Mouse (Mus musculus) neural tube, embryonic 12.5 days (tissue): Measurements from ENCODE around the gene Pdc. TPM values are rescaled to one million over a fixed set of nuclear protein-coding genes. Genes with fewer than 3 reads are reported as not detected.
"Not testable (repeated sequence)": the region's sequence is repeated elsewhere in the genome, so short reads cannot be mapped to it uniquely, and the experiment has no call there.

ENCODE experiments used
- ATAC-seq: fragments of 200-750 bp; cut with Nextera tagmentation; 2 replicates; pipeline ENCODE4 v1.8.0; 2017; ENCODE audit warnings: low read depth, mild to moderate bottlenecking, moderate TSS enrichment, moderate library complexity; ENCODE audit not compliant: low FRiP score
- H3K27ac ChIP-seq: fragments of 300-500 bp; sonication (generic); 2 replicates; pipeline ENCODE4 v1.5.1; 2016
- H3K27me3 ChIP-seq: fragments of 300-500 bp; sonication (generic); replicated peaks from 2 replicates; pipeline ENCODE4 v1.6.1; 2016; ENCODE audit warnings: mild to moderate bottlenecking
- H3K36me3 ChIP-seq: fragments of 300-500 bp; sonication (generic); 2 replicates; pipeline ENCODE4 v1.6.1; 2016; ENCODE audit warnings: mild to moderate bottlenecking
- H3K4me1 ChIP-seq: fragments of 300-500 bp; sonication (generic); 2 replicates; pipeline ENCODE4 v1.6.1; 2016
- H3K4me2 ChIP-seq: fragments of 300-500 bp; sonication (generic); replicated peaks from 2 replicates; pipeline ENCODE4 v1.6.1; 2016; ENCODE audit warnings: mild to moderate bottlenecking
- H3K4me3 ChIP-seq: fragments of 300-500 bp; sonication (generic); 2 replicates; pipeline ENCODE4 v1.5.1; 2016
- H3K9ac ChIP-seq: fragments of 300-500 bp; sonication (generic); 2 replicates; pipeline ENCODE4 v1.6.1; 2016; ENCODE audit warnings: mild to moderate bottlenecking
- H3K9me3 ChIP-seq: fragments of 300-500 bp; sonication (generic); 2 replicates; pipeline ENCODE4 v1.6.1; 2016; ENCODE audit warnings: mild to moderate bottlenecking
- WGBS: fragments of 180-500 bp; shearing (Covaris S2); methylation state at CpG from one replicate; pipeline ENCODE4 v1.1.7; 2016; 5-methylcytosine and 5-hydroxymethylcytosine counted together
- polyA plus RNA-seq: library from polyadenylated mRNA; unstranded; fragments of >200 nt; fragmentation: Nextera tagmentation; extraction: Ambion mirVana; gene quantifications from 2 replicates; pipeline ENCODE4 v1.2.1, GENCODE M21; 2016

The Pdc gene
- not detected in 2 replicates for polyA plus RNA-seq

GRCm38 (mm10) chr1:150319205-150319604, at the start of gene Pdc:
Gene Pdc (plus strand): TSS chr1:150319417.
- no peak within 1 kb of the TSS for H3K4me3 ChIP-seq
- H3K27ac ChIP-seq, result no peak within 1 kb of the TSS
- no peak for ATAC-seq
- no peaks in the 10 kb centered on the region for H3K36me3 ChIP-seq
- WGBS, result 94% methylated on average over 1 of the region's 1 CpGs
- no peak within 1 kb of the TSS for H3K9ac ChIP-seq
- no peaks in the 10 kb centered on the region for H3K27me3 ChIP-seq
- no peaks in the 10 kb centered on the region for H3K4me1 ChIP-seq
- no peaks in the 10 kb centered on the region for H3K9me3 ChIP-seq
- no peak within 1 kb of the TSS for H3K4me2 ChIP-seq

- H3K4me3 ChIP-seq, H3K4me1 ChIP-seq, H3K4me2 ChIP-seq, H3K36me3 ChIP-seq, H3K27me3 ChIP-seq, ATAC-seq, H3K9me3 ChIP-seq, H3K27ac ChIP-seq, H3K9ac ChIP-seq: not testable (repeated sequence)
- 81% methylated on average over 3 of the region's 3 CpGs for WGBS
Measured at GRCm38 (mm10) chr1:150294051-150294450, 25.2 kb upstream of the Pdc start.

DNA sequence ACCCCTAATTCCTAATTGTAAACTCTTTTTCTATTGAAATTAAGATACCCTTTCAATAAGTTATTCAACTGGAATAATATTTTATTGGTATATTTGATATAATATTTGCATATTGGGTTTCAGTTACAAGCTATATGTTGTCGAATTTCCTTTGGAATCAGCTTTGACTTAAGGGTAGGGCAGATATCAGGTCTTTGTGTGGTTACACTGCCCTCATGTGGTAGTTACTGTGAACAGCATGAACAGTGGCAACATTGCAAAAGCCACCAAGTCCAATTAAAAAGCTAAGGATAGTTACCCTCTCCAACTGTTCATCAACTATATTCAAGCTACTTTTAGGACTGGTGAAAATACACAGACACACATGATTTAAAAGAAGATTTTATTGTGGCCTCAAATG, 11.6 kb upstream of the Pdc start:
- Histone ChIP-seq H3K27me3 (no peaks in the 10 kb centered on the region), H3K4me3 (no peak overlapping the region), H3K9ac (no peak overlapping the region), H3K27ac (no peak overlapping the region), H3K4me1 (no peaks in the 10 kb centered on the region), H3K36me3 (no peaks in the 10 kb centered on the region), H3K4me2 (no peak overlapping the region), H3K9me3 (no peaks in the 10 kb centered on the region)
- 71% methylated on average over 1 of the region's 1 CpGs for WGBS
- no peak for ATAC-seq

DNA sequence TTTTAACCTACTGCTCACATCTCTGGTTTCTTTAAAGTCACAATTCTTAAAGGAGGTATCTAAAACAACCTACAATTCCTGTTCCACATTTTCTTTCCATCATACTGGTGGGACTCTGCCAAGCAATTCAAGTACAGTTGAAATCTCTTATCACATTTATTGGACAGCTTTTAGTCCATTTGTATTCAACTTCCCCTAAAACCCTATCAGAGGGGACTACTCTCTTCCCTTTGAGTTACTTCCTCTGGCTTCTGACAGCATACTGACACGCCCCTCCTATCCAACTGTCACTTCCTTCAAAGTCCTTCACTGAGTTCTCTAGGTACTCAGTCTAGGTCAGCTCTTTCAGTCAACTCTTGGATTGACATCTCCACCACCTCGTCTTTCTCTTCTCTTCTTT, 15.9 kb downstream of the Pdc start:
- H3K4me2 ChIP-seq, result no peak overlapping the region
- no peak overlapping the region for H3K27ac ChIP-seq
- H3K9ac ChIP-seq, result no peak overlapping the region
- no peaks in the 10 kb centered on the region for H3K36me3 ChIP-seq
- WGBS, result 82% methylated on average over 2 of the region's 2 CpGs
- no peaks in the 10 kb centered on the region for H3K4me1 ChIP-seq
- no peaks in the 10 kb centered on the region for H3K27me3 ChIP-seq
- no peak for ATAC-seq
- H3K4me3 ChIP-seq, result no peak overlapping the region
- no peaks in the 10 kb centered on the region for H3K9me3 ChIP-seq

DNA sequence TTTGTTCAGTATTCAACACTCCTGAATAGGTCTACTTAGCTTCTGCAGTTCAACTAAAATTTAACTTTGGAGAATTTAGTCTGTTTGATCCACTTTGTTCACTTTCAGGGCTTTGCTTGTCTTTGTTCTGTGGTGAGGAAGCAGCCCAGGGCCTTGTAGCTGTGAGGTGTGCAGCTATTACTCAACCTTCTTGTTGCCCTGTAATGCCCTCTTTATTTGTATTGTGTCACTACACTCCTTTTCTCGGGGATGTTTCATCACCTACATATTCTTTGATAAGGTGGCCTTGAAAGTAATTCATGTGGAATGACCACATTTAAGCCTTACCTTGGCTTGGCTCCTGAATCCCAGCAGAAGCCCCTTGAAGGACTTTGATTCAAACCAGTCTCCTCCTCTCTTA, 41.6 kb downstream of the Pdc start:
- 86% methylated on average over 1 of the region's 1 CpGs for WGBS
- Histone ChIP-seq H3K4me3 (no peak overlapping the region), H3K4me2 (no peak overlapping the region), H3K27ac (no peak overlapping the region), H3K9ac (no peak overlapping the region), H3K27me3 (no peaks in the 10 kb centered on the region), H3K36me3 (peaks cover 22% of the 10 kb centered on the region), H3K9me3 (no peaks in the 10 kb centered on the region), H3K4me1 (no peaks in the 10 kb centered on the region)
- ATAC-seq, result no peak

DNA sequence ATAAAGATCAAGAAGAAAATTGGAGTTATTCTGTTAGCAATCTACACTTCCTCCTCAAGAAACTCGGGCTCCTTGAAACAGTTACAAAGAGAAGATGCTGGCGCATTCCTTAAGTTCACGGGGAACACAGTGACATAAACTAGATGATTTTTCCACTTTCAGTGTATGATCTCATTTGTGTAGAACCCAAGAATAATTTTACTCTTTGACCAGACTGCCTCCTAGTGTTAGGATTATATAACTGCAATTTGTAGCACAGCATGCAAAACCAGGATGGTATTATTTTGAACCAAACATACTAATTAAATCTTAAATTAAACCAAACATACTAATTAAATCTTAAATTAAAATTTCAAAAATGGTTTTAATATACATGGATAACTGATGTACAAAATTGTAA, 53.7 kb downstream of the Pdc start:
- H3K9ac ChIP-seq, result no peak overlapping the region
- no peaks in the 10 kb centered on the region for H3K27me3 ChIP-seq
- no peak for ATAC-seq
- no peaks in the 10 kb centered on the region for H3K4me1 ChIP-seq
- H3K36me3 ChIP-seq, result peaks cover 5% of the 10 kb centered on the region; the same call in 1 of the 2 replicates
- H3K27ac ChIP-seq, result no peak overlapping the region
- H3K9me3 ChIP-seq, result no peaks in the 10 kb centered on the region
- no peak overlapping the region for H3K4me3 ChIP-seq
- H3K4me2 ChIP-seq, result no peak overlapping the region
- 94% methylated on average over 3 of the region's 3 CpGs for WGBS

DNA sequence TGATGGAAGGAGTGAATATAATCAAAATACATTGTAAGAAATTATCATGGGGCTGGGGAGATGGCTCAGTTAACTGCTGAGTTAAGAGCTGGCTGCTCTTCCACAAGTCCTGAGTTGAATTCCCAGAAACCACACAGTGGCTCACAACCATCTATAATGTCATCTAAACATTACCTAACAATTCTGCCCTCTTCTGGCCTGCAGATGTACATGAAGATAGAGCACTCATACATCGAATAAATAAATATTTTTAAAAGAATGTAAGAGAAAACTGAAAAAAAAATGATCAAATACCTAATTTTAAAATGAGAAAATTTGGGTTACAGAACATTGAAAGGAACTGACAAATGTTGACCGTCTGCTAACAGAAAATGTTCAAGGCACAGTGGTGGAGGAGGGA, 55.0 kb downstream of the Pdc start:
- H3K9me3 ChIP-seq, result no peaks in the 10 kb centered on the region
- no peak overlapping the region for H3K27ac ChIP-seq
- peaks cover 5% of the 10 kb centered on the region; the same call in 1 of the 2 replicates for H3K36me3 ChIP-seq
- H3K4me1 ChIP-seq, result no peaks in the 10 kb centered on the region
- no peak for ATAC-seq
- H3K4me2 ChIP-seq, result no peak overlapping the region
- no peak overlapping the region for H3K4me3 ChIP-seq
- no peaks in the 10 kb centered on the region for H3K27me3 ChIP-seq
- 91% methylated on average over 2 of the region's 2 CpGs for WGBS
- H3K9ac ChIP-seq, result no peak overlapping the region

Other genes with a start within 250 kb of the Pdc start
- 0.06 TPM in 1 of 2 replicates, not detected in the other for gene Ptgs2, start 219.4 kb upstream of the Pdc start, polyA plus RNA-seq
- gene Tpr, start 73.4 kb downstream of the Pdc start, polyA plus RNA-seq, result 149 and 168 TPM in 2 replicates
- 36.5 and 39.4 TPM in 2 replicates for gene Odr4, start 73.7 kb downstream of the Pdc start, polyA plus RNA-seq
- gene Prg4, start 146.7 kb downstream of the Pdc start, polyA plus RNA-seq, result 0.27 and 0.60 TPM in 2 replicates